Mouse (Mus musculus) right cerebral cortex, postnatal 14 days (tissue): ENCODE measurements at regions not wholly inside any gene's neighbourhood (a gene's known extent, or its start where the extent isn't known, plus 50 kb on each side); places are given as distances from the start of the nearest gene placed in this dataset.

Experiments
- DNase-seq: peaks from one replicate; pipeline ENCODE4 v3.0.0; 2022

DNA sequence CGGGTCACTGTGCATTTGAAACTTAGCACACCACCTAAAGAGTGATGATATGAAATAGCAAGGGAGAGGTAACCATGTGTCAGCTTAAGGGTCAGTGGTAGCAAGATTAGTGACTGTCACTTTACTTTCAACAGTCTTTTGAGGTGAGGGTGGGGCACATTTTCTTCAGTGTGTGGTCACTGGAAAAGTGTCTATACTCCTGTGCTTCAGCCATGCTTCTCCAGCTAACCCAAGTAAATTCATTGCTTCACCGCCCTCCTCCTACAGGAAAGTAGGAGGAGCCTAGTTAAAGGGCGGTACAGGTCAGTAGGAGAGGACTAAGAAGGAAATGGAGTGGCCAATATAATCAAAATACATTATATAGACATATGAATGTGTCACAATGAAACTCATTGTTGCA is 55.7 kb upstream of the Mef2a start:
- DNase-seq = no peak

DNA sequence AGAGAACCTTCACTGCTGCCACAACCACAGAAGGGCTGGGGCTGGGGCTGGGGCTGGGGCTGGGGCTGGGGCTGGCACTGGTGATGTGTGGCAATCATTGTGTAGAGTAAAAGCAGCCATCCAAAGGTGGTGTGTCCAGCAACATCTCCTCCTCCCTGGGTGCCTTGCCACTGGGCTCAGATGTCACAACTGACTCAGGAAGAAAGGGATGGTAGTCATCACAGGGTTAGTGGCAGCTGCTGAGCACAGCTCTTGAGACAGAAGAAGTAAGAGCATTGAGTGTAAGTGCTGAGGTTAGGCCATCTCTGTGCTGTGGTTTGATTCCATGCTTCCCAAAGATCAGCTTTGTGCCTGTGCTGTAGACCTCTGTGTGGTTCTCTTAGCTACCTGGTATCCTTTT is 53.4 kb upstream of the Mef2a start:
- DNase-seq = no peak

DNA sequence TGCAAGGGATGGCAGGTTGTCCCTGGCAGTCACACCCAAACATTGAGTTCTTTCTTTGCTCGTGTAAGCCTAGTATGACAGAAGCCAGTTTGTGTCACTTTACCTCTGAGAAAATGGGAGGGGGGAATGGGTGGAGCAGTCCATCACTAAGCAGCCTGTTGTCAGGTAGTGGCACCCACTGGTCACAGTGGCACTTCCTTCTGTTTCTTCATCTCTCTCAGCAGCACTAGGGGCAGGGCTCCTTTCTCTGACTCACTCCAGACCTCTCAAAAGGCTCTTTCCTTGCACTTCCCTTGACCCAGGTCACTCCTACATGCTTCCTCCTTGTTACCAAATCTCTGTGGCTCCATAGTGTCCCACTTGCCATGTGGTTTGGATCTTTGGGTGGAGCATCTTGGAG is 52.9 kb upstream of the Mef2a start:
- DNase-seq = no peak

DNA sequence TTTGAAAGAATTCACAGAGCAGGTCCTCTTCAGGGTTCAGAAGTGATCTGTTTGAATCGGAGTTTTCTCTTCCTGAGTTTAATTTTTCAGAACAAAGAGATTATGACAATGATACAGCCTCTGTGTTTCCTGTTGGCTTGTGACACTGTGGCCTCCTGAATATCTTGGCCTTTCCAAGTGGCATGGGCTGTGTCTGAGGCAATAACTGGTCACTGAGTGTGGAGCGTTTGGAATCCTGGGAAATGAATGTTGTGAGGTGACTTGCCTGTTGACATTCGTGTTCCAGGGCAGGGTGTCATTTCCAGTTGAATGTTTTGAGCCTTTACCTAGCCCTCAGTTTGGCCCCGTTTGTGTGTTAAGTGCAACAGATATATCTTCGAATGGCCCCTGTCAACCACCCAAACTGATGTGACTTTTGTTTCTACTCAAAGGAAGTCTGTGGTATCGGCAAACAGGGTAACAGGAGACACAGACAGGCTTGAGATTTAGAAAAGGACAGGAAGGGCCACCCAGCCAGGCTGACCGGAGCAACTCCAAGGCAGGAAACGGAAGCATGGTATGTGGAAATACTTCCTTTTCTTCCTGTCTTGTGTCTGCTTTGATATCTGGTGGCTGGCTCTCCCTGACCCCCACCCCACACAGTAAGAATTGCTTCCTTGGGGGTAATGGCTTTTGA is 52.3 kb upstream of the Mef2a start:
- DNase-seq = no peak
